Mouse (Mus musculus): Measurements from ENCODE around the gene Miga1.

The Miga1 gene

DNA sequence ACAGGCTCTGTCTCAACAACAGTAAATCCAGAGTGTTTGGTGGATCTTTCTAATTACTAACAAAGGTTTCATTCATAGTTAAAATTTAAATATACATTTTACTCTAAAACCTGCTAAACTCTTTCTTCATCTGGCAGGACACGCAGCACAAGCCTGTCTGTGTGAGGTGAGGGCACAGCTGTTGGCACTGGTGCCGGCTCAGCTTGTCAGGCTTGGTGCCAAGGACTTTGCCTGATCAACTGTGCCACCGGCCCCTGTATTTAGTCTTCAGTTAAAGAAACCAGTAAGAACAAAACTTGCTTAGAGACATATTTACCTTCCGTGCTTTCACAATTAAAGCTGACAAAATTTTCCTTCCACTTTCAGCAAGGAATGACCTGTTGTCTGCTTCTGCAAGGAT is 51.5 kb downstream of the Miga1 start:
- in situ Hi-C loops (cut with MboI; ENCODE audit: unreplicated experiment in 2 of 2), result loop anchor here in 1 of 2 experiments (10.0 kb wide), 1 partner anchor 174 kb away; no protein-coding TSS in a partner anchor

DNA sequence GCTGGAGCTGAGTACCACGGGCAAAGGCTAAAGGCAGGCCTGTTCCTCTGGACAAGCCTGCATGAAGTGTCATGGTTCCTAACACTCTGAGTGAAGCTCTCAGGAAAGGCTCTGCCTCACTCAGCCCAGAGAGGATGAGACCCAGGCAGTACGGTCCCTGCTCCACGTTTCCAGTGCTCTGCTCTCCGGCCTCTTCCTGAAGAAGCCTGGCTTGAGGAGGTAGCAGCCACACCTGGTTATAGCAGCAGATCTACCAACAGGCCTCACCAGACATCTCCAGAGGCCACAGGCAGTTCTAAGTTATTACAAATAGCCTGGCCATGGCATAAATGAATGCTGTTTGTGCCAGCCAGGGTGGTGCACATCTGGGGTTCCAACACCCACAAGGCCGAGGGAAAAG is 51.9 kb downstream of the Miga1 start:
- in situ Hi-C loops (cut with MboI; ENCODE audit: unreplicated experiment in 2 of 2), result loop anchor here in 1 of 2 experiments (10.0 kb wide), 1 partner anchor 173 kb away; no protein-coding TSS in a partner anchor

DNA sequence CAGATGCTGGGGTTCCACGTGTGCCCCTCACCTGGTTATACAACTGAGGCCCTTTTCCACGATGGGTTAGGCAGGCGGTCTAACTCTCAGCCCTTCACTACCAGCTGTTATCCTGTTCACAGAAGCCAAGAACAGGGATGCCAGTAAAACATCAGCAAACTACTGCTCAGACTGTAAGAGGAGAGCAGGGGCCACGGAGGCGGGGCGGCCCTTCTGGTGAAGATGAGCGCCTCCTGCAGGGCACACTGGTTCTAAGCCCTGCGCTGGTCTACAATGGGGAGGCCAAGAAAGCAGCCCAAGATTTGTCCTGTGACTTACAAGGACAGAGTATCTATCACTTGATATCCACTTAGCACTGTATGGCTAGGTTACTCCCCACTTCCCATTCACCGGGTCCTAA is 52.4 kb downstream of the Miga1 start:
- in situ Hi-C loops (cut with MboI; ENCODE audit: unreplicated experiment in 2 of 2), result loop anchor here in 1 of 2 experiments (10.0 kb wide), 1 partner anchor 173 kb away; no protein-coding TSS in a partner anchor

DNA sequence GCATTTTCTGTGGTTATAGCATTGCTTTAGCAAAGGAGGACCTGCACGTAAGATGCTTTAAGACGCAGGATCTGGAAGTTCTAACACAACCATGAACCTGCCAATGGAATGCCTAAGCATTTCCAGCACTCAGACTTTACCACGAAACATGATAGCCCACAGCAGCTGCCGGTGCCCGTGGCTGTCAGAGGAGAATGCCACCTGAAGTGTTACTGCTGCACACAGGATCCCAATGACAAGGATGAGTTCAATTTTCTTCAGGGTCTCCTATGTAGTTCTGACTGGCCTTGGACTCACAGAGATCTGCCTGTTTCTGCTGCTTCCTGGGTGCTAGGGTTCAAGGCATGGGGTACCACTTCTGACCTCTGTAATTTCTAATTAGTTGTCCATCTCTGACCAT is 55.4 kb downstream of the Miga1 start:
- in situ Hi-C loops (cut with MboI; ENCODE audit: unreplicated experiment in 2 of 2), result loop anchor here in 1 of 2 experiments (10.0 kb wide), 1 partner anchor 170 kb away; no protein-coding TSS in a partner anchor

DNA sequence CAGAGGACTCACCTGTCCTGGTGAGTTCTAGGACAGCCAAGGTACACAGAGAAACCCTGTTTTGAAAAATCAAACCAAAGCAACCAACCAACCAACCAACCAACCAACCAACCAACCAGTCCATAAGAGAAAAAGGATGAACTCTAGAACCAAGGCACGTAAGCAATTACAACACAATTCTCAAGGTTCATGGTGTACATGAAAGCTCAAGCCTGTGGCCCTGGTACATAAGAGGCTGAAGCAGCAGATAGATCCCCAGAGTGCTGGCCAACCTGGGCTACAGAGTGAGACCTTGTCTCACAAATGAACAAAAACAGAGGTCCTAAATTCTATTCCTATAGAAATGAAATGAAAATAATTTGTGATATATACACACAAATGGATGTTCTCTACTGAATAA is 55.9 kb downstream of the Miga1 start:
- in situ Hi-C loops (cut with MboI; ENCODE audit: unreplicated experiment in 2 of 2), result loop anchor here in 1 of 2 experiments (10.0 kb wide), 1 partner anchor 170 kb away; no protein-coding TSS in a partner anchor

DNA sequence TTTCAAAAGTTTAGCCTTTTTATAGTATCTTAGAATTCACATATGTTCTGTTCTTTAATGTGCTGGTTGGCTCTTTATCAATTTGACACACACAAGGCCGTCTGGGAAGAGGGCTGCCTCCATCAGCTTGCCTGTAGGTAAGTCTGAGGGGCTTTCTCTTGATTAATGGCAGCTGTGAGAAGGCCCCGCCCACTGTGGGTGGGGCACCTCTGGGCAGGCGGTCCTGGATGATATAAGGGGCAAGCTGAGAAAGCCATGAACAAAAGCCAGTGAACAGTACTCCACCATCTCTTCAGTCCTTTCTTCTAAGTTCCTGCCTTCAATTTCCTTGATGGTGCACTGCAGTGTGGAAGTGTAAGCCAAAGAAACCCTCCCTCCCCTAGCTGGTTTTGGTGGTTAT is 58.1 kb downstream of the Miga1 start:
- in situ Hi-C loops (cut with MboI; ENCODE audit: unreplicated experiment in 2 of 2), result loop anchor here in 1 of 2 experiments (10.0 kb wide), 1 partner anchor 167 kb away; no protein-coding TSS in a partner anchor

DNA sequence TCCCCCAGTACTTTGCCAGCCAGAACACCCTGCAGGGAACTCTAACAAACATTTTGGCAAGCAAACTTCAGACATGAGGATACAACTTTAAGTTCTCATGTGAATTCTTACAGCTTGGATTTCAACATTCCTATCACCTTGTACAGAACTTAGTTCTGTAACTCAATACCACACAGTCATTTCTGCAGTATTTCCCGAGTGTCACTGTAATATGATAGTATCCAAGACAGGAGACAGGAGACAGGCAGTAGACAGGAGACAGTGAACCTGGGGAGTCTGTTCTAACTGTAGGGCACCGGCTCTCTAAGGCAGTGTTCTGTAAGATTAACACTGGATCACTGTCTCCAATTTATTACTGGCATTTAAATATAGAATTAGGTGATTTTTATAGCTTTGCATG is 61.8 kb downstream of the Miga1 start:
- in situ Hi-C loops (cut with MboI; ENCODE audit: unreplicated experiment in 2 of 2), result no loop called here

DNA sequence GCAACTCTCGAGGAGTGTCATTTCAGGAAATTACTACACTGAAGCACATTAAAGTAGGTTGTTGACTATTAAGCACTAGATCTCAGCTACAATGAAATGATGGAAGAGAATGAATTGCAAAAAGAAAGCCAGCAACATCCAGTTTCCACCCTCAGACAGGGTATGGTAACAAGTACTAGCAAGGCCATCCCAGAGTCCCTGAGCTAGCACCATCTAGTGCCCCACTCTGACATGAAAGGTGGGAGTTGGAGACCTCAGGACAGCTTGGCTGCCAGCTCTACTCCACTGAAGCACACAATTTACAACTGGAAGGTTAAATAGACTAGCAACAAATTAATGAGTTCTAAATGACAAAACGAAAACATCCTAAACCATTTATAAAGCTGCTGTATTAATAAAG is 62.3 kb downstream of the Miga1 start:
- in situ Hi-C loops (cut with MboI; ENCODE audit: unreplicated experiment in 2 of 2), result no loop called here

DNA sequence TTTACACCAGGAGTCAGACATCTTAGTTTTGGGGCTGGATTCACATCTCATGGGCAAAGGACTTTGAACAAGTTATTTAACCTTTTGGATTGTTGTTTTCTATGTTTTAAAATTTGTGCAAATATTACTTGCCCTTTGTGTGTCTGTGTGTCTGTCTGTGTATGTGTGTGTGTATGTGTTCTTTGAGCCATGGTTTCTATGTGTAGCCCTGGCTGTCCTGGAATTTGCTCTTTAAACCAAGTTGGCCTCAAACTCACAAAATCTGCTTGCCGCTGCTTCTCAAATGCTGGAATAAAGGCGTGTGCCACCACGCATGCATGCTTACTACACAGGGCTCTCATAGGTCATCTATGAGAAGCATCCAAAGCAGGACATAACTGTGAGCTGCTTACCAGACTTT is 63.3 kb downstream of the Miga1 start:
- in situ Hi-C loops (cut with MboI; ENCODE audit: unreplicated experiment in 2 of 2), result no loop called here

DNA sequence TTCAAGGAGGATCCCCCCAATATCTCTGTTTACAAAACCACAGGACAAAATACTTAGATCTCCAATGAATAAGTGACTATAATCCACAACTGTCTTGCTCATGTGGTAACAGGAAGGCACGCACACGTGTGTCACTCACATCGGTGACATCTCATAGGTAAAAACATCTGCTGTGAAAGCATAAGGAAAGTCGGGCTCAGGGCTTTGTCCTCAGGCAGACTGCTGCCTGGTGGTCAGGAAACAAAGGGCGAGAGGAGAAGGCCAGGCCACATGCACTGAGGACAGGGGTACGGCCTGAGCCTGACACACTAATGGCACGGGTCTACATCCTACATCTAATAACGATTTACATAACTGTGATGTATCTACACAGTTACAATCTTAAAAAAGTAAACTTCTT is 65.2 kb downstream of the Miga1 start:
- in situ Hi-C loops (cut with MboI; ENCODE audit: unreplicated experiment in 2 of 2), result no loop called here

DNA sequence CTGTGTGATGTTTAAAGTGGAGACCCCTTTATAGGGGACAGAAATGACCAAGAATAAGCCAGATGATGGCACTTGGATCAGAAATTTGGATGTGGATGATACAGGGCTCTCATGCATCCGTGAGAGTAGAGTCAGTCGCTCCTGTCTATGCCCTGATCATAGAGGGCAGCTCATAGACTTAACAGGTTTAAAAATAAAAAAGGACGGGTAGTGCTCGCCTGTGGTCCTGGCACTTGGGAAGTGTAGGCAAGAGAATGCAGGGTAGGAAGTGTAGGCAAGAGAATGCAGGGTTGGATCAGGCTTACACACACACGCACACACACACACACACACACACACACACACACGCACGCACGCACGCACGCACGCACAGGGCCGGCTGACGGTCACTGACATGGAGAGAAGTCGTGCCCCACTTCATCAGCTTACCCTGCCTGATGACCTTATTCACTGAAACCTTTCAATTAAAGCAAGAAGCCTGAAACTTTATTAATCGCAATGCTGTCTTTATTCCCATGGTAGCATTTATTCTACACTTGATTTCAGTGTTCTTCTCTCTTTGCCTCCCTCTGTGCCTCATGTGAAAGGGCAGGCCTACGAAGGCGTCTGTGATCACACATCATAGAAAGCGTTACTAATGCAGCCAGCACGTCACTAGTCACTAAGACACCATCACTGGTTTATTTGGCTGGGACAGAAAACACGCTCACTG is 67.1 kb downstream of the Miga1 start:
- in situ Hi-C loops (cut with MboI; ENCODE audit: unreplicated experiment in 2 of 2), result no loop called here

DNA sequence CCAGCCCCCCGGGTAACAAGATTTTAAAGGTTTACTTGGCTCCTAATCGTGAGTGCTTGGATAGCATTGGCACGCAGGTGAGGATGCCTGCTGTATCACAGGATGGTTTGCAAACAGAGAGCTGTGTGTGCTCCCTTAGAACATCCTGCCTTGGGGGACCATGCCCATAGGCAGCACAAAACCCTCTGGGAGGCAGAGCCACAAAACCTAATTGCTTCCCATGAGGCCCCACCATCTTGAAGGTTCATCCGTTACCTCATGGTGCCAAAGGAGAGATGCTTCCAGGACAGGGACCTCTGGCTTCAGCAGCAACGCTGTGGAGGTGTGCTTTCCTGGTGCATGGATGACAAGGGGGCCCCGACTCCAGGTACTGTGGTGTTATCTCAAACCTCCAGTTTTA is 68.3 kb downstream of the Miga1 start:
- in situ Hi-C loops (cut with MboI; ENCODE audit: unreplicated experiment in 2 of 2), result no loop called here

DNA sequence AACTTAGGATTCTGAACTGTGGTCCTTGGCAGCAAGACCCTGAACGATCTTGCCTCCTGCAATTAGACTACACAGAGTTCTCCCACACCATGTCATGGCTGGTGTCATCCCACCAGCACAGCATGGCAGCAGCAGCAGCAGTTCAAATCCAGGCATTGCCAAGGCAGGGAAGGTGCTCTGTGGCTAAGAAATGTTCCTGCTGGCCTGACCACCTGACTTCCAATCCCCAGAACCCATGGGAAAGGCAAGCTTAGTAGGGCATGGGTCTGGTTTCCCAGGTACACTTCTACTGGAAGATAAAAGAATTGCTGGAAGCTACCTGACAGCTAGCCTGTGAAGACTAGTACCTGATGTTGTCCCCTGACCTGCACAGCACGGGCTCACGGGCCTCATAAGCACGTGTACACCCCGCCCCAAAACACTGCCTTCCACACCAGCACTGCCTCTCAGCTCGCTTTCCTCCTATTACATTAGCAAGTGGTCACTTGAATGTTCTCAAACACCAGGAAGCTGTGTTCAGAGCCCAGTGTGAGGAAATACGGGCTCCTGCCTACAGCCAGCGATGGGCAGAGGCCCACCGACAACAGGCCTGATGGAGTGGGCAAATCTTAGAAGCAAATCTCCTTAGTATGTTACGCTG is 69.0 kb downstream of the Miga1 start:
- in situ Hi-C loops (cut with MboI; ENCODE audit: unreplicated experiment in 2 of 2), result no loop called here

DNA sequence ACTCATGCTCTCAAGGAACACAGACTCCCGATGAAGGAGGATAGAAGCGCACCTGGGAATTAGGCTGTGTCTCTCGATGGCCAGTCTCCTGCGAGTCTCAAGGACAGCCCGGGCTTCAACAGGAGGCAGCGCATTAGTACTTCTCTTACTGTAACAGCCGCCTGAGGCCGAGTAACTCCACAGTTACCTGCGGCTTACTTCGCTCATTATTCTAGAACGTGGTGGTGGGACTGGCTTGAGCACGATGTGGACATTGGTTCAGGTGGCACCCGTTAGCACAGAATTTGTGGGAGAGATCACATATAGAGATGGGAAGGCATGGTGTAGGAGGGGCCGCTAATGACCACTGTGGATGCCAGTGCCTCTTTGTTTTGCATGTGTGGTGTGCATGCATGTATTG is 72.1 kb downstream of the Miga1 start:
- in situ Hi-C loops (cut with MboI; ENCODE audit: unreplicated experiment in 2 of 2), result loop anchor here (10.0 kb wide), 3 partner anchors 47 to 1387 kb away; no protein-coding TSS in a partner anchor

DNA sequence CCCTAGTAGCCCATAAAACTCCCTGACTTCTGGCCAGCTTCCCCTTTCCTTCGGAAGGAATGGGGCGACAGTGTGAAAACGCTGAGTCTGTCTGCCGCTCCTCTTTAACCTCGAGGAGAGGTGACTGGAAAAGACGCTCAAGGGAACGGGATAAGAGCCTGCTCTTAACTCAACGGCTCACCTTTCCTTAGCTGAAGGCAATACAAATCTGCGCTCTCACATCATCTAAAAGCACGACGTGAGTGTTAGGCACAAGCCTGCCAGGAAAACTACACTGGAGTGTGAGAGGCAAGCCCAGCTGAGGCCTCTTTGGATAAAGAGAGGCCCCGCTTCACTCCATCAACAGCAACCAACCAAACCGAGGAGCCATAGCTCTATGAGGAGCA is 74.2 kb downstream of the Miga1 start, which contains the start of gene Nexn:
Nexn (minus strand) TSS at position 315 of the 386 bp plus-strand sequence.
- in situ Hi-C loops (cut with MboI; ENCODE audit: unreplicated experiment in 2 of 2), result loop anchor here (10.0 kb wide), 3 partner anchors 49 to 1389 kb away; no protein-coding TSS in a partner anchor

DNA sequence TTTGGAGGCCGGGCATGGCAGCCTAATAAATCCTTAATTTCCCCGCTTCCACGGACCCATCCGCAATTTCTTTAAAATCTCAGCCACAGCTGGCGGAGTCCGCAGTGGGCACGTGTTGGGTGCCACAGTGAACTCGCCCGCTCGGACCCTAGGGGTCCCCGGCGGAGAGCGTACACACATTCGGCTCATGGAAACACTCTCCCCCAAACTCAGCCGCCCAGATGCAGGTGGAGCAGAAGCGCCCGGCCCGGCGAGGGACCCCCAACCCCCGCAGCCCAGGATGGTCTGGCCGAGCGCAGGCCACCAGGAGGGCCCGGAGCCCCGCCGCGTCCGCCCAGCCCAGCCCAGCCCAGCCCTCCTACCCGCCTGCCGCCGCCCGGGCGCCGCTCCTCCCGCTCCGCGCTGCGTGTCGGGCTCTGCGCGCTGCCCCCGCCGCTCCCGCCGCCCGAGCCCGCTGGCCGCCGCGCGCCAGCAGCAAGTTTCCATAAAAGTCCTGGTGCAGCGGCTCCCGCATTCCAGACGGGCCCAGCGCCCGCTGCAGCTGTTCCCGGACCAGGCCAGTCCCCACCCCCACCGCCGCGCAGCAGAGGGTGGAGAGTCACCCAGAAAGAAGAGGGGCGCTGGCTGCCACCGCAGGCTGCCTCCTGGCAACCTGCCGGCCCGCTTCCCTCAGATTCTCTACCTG is 74.7 kb downstream of the Miga1 start:
- in situ Hi-C loops (cut with MboI; ENCODE audit: unreplicated experiment in 2 of 2), result loop anchor here (10.0 kb wide), 3 partner anchors 49 to 1389 kb away; no protein-coding TSS in a partner anchor

DNA sequence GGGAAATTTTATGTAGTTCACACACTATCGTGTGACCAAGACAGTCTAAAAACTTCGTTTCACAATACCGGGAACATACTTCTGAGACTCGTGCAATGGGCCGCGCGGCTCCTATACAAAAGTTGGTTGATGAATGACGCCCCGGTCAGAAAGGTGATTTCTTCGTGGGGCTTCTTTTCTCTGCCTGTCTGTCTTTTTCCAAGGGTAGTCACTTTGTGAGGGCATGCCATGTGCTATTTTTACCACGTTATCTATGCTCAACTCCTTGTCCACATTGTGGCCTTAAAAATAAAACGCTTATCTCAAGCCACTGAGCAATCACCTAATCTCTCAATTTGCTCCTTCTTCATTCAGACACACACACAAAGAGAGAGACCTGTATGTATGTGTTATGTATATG is 75.4 kb downstream of the Miga1 start:
- in situ Hi-C loops (cut with MboI; ENCODE audit: unreplicated experiment in 2 of 2), result loop anchor here (5.0 to 10.0 kb wide), 5 partner anchors 50 to 1390 kb away; no protein-coding TSS in a partner anchor

DNA sequence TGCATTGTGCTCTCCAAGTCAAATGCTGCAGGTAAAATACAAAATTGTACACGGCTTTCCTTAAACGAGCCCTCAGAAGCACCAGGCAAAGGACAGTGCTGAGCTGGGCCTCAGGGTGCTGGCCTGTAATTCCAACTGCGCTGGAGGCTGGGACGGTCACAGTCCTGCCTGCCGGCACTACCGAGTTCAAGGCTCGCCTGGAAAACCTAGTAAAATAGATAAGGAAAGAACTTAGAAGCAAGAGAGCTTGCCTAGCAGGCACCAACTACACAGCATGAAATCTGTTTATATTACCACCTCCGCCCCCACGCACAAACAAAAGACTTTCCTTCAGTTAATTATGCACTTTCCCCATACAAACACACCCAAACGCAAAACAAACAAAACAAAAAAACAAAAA is 75.8 kb downstream of the Miga1 start:
- in situ Hi-C loops (cut with MboI; ENCODE audit: unreplicated experiment in 2 of 2), result loop anchor here (5.0 to 10.0 kb wide), 5 partner anchors 50 to 1390 kb away; no protein-coding TSS in a partner anchor

DNA sequence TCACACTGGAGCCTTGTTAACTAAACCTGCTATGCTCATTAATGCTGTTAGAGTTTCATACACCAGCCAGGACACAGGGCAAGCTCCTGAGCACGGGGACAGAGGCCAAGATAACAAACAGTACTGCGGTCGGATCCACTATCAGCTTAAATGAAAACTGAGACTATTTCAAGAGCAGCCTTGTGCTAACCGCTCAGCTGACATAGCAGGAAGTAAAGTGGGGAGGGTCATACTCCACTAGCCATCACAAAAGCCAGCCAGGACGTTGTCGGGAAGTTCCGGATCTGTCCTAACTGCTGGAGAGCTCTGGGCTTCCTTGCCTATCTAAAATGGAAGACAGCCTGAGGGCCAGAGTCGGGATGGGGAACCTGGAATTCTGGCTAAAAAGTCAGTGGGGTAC is 78.3 kb downstream of the Miga1 start:
- in situ Hi-C loops (cut with MboI; ENCODE audit: unreplicated experiment in 2 of 2), result loop anchor here (5.0 to 10.0 kb wide), 5 partner anchors 53 to 1393 kb away; no protein-coding TSS in a partner anchor

DNA sequence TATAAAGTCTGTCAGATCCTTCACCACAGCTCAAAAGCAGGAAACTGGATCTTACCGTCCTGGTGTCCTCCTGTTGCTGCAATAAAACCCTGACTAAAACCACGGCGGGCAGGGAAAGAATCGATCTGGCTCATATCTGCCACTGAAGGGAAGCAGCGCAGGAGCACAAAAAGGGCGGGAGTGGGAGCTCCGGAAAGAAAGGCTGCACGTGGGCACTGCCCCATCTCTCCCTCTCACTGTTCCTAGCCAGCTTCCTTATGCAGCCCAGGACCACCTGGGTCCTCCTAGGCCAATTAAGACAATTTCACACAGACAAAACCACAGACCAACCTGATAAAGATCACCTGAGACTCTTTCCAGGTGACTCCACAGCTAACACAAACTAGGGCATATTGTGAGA is 78.8 kb downstream of the Miga1 start:
- in situ Hi-C loops (cut with MboI; ENCODE audit: unreplicated experiment in 2 of 2), result loop anchor here (5.0 to 10.0 kb wide), 5 partner anchors 53 to 1393 kb away; no protein-coding TSS in a partner anchor

DNA sequence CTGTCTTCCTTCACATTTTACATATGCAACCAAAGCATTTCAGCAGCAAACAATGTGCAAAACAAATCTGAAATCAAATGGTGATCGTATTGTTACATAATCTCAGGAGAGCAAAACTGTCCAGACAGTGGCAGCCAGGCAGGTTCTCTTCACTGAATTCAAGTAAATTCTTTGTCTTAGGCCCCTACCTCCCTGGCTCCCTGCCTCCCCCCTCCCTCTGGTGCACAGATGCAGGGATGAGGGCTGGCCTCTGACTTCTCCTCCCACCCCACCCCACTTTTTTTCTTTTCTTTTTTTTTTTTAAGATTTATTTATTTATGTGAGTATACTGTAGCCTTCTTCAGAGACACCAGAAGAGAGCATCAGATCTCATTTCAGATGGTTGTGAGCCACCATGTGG is 79.8 kb downstream of the Miga1 start:
- in situ Hi-C loops (cut with MboI; ENCODE audit: unreplicated experiment in 2 of 2), result loop anchor here (5.0 to 10.0 kb wide), 5 partner anchors 54 to 1394 kb away; no protein-coding TSS in a partner anchor
